Mouse (Mus musculus) MEL (cell line): ENCODE measurements around the gene Glo1. TPM values are rescaled to one million over a fixed set of nuclear protein-coding genes. Genes with fewer than 3 reads are reported as not detected.

Source experiments
- DNase-seq: peaks from one replicate; pipeline ENCODE4 v3.0.0; 2011; ENCODE audit warnings: low read depth, low spot score
- H3K27ac ChIP-seq: 2 replicates; pipeline ENCODE4 v1.5.1; 2012; ENCODE audit warnings: low read depth, mild to moderate bottlenecking, control low read depth, low read length, moderate library complexity; ENCODE audit not compliant: control insufficient read depth
- H3K27me3 ChIP-seq, 2 experiments: fragments of 150-350 bp in 1 of 2; sonication (generic) in 1 of 2; 2 replicates each; pipeline ENCODE4 v1.6.1; 2012; ENCODE audit warnings: low read length in 2 of 2, mild to moderate bottlenecking in 2 of 2, improper control_type of control experiment in 1 of 2, moderate library complexity in 1 of 2; ENCODE audit not compliant: insufficient read depth in 2 of 2, control insufficient read depth in 1 of 2
- H3K36me3 ChIP-seq, 2 experiments: 2 replicates each; pipeline ENCODE4 v1.6.1; 2012 to 2014; ENCODE audit warnings: low read length in 2 of 2, improper control_type of control experiment in 1 of 2, inconsistent platforms in 1 of 2, mild to moderate bottlenecking in 1 of 2; ENCODE audit not compliant: insufficient read depth in 2 of 2, control insufficient read depth in 1 of 2
- H3K4me1 ChIP-seq, 2 experiments: fragments of 150-350 bp in 1 of 2; sonication (generic) in 1 of 2; 2 replicates each; pipeline ENCODE4 v1.6.1; 2012; ENCODE audit warnings: low read length in 2 of 2, improper control_type of control experiment in 1 of 2, mild to moderate bottlenecking in 1 of 2; ENCODE audit not compliant: insufficient read depth in 2 of 2, control insufficient read depth in 1 of 2
- H3K4me3 ChIP-seq, 2 experiments: fragments of 150-350 bp in 1 of 2; sonication (generic) in 1 of 2; 2 replicates each; pipeline ENCODE4 v1.5.1; 2012; ENCODE audit warnings: low read depth in 2 of 2, low read length in 2 of 2, mild to moderate bottlenecking in 2 of 2, moderate library complexity in 2 of 2, control low read depth in 1 of 2, improper control_type of control experiment in 1 of 2; ENCODE audit not compliant: control insufficient read depth in 1 of 2, insufficient read depth in 1 of 2
- H3K79me2 ChIP-seq: 2 replicates; pipeline ENCODE4 v1.6.1; 2012; ENCODE audit warnings: mild to moderate bottlenecking, low read length, moderate library complexity; ENCODE audit not compliant: control insufficient read depth, poor library complexity, insufficient read depth
- H3K9ac ChIP-seq: 2 replicates; pipeline ENCODE4 v1.6.1; 2012; ENCODE audit warnings: low read depth, mild to moderate bottlenecking, control low read depth, low read length, moderate library complexity; ENCODE audit not compliant: control insufficient read depth, poor library complexity, severe bottlenecking
- H3K9me3 ChIP-seq: fragments of 150-350 bp; sonication (generic); replicated peaks from 2 replicates; pipeline ENCODE4 v1.6.1; 2012; ENCODE audit warnings: mild to moderate bottlenecking, low read length, improper control_type of control experiment, moderate library complexity; ENCODE audit not compliant: insufficient read depth
- BHLHE40 ChIP-seq: IDR thresholded peaks from 2 replicates; pipeline ENCODE4 v1.6.1; 2012; ENCODE audit warnings: low read depth, mild to moderate bottlenecking, inconsistent platforms, low read length, improper control_type of control experiment, borderline replicate concordance
- CHD2 ChIP-seq: IDR thresholded peaks from 2 replicates; pipeline ENCODE4 v1.6.1; 2011; ENCODE audit warnings: low read length, improper control_type of control experiment
- CTCF ChIP-seq, 3 experiments: IDR thresholded peaks in 2 of 3; conservative IDR thresholded peaks in 1 of 3; 2 replicates each; pipeline ENCODE4 v1.5.1; 2011 to 2012; ENCODE audit warnings: low read length in 3 of 3, low read depth in 2 of 3, mild to moderate bottlenecking in 2 of 3, improper control_type of control experiment in 1 of 3, inconsistent platforms in 1 of 3, mixed read lengths in 1 of 3, moderate library complexity in 1 of 3; ENCODE audit not compliant: control insufficient read depth in 1 of 3, insufficient read depth in 1 of 3, poor library complexity in 1 of 3, severe bottlenecking in 1 of 3
- ELF1 ChIP-seq: IDR thresholded peaks from 2 replicates; pipeline ENCODE4 v1.6.1; 2014; ENCODE audit warnings: low read depth, mild to moderate bottlenecking, inconsistent platforms, low read length, improper control_type of control experiment, moderate library complexity
- EP300 ChIP-seq, 2 experiments: IDR thresholded peaks; 2 replicates each; pipeline ENCODE4 v1.6.1; 2011; ENCODE audit warnings: improper control_type of control experiment in 2 of 2, low read length in 2 of 2, low read depth in 1 of 2, mild to moderate bottlenecking in 1 of 2
- ETS1 ChIP-seq: IDR thresholded peaks from 2 replicates; pipeline ENCODE4 v1.6.1; 2012; ENCODE audit warnings: low read depth, mild to moderate bottlenecking, inconsistent platforms, low read length, improper control_type of control experiment, moderate library complexity
- GATA1 ChIP-seq: IDR thresholded peaks from 2 replicates; pipeline ENCODE4 v1.6.1; 2011; ENCODE audit warnings: low read depth, low read length, improper control_type of control experiment
- HCFC1 ChIP-seq: IDR thresholded peaks from 2 replicates; pipeline ENCODE4 v1.6.1; 2012; ENCODE audit warnings: low read depth, mild to moderate bottlenecking, inconsistent platforms, low read length, improper control_type of control experiment, moderate library complexity
- KAT2A ChIP-seq: conservative IDR thresholded peaks from 2 replicates; pipeline ENCODE4 v1.6.1; 2012; ENCODE audit warnings: low read depth, low read length, improper control_type of control experiment, inconsistent platforms
- MAX ChIP-seq: IDR thresholded peaks from 2 replicates; pipeline ENCODE4 v1.6.1; 2011; ENCODE audit warnings: low read length, improper control_type of control experiment
- MAZ ChIP-seq: IDR thresholded peaks from 2 replicates; pipeline ENCODE4 v1.6.1; 2012; ENCODE audit warnings: low read depth, mild to moderate bottlenecking, inconsistent platforms, low read length, improper control_type of control experiment
- MEF2A ChIP-seq: IDR thresholded peaks from 2 replicates; pipeline ENCODE4 v1.6.1; 2014; ENCODE audit warnings: low read depth, mild to moderate bottlenecking, inconsistent platforms, low read length, improper control_type of control experiment; ENCODE audit not compliant: poor library complexity, insufficient replicate concordance, severe bottlenecking; ENCODE audit errors: extremely low read depth
- MYB ChIP-seq: IDR thresholded peaks from 2 replicates; pipeline ENCODE4 v1.6.1; 2011; ENCODE audit warnings: mild to moderate bottlenecking, low read depth, low read length, improper control_type of control experiment
- NELFE ChIP-seq: IDR thresholded peaks from 2 replicates; pipeline ENCODE4 v1.6.1; 2011; ENCODE audit warnings: low read depth, low read length, improper control_type of control experiment
- NRF1 ChIP-seq: IDR thresholded peaks from 2 replicates; pipeline ENCODE4 v1.6.1; 2014; ENCODE audit warnings: low read depth, mild to moderate bottlenecking, inconsistent platforms, low read length, improper control_type of control experiment, moderate library complexity; ENCODE audit not compliant: poor library complexity, insufficient read depth, severe bottlenecking
- POLR2AphosphoS2 ChIP-seq: IDR thresholded peaks from 2 replicates; pipeline ENCODE4 v1.6.1; 2011; ENCODE audit warnings: low read length, improper control_type of control experiment
- POLR2AphosphoS5 ChIP-seq: IDR thresholded peaks from 2 replicates; pipeline ENCODE4 v1.6.1; 2012; ENCODE audit warnings: low read depth, borderline replicate concordance, mild to moderate bottlenecking, inconsistent platforms, low read length, moderate library complexity, mixed read lengths
- RAD21 ChIP-seq: IDR thresholded peaks from 2 replicates; pipeline ENCODE4 v1.6.1; 2011; ENCODE audit warnings: mild to moderate bottlenecking, low read depth, low read length, improper control_type of control experiment
- SIN3A ChIP-seq: IDR thresholded peaks from 2 replicates; pipeline ENCODE4 v1.6.1; 2012; ENCODE audit warnings: low read length, improper control_type of control experiment, inconsistent platforms
- TAL1 ChIP-seq: IDR thresholded peaks from 2 replicates; pipeline ENCODE4 v1.6.1; 2012; ENCODE audit warnings: mild to moderate bottlenecking, inconsistent platforms, low read length, moderate library complexity, mixed read lengths
- TBP ChIP-seq: IDR thresholded peaks from 2 replicates; pipeline ENCODE4 v1.8.0; 2011; ENCODE audit warnings: low read depth, low read length, improper control_type of control experiment
- USF1 ChIP-seq: IDR thresholded peaks from 2 replicates; pipeline ENCODE4 v1.6.1; 2014; ENCODE audit warnings: low read depth, mild to moderate bottlenecking, inconsistent platforms, low read length, improper control_type of control experiment, moderate library complexity
- USF2 ChIP-seq, 2 experiments: IDR thresholded peaks; 2 replicates each; pipeline ENCODE4 v1.6.1; 2011 to 2012; ENCODE audit warnings: improper control_type of control experiment in 2 of 2, low read length in 2 of 2, borderline replicate concordance in 1 of 2, inconsistent platforms in 1 of 2, low read depth in 1 of 2, mild to moderate bottlenecking in 1 of 2; ENCODE audit not compliant: insufficient read depth in 1 of 2
- ZC3H11A ChIP-seq: IDR thresholded peaks from 2 replicates; pipeline ENCODE4 v1.6.1; 2012; ENCODE audit warnings: low read depth, mild to moderate bottlenecking, inconsistent platforms, low read length, improper control_type of control experiment
- ZNF384 ChIP-seq: IDR thresholded peaks from 2 replicates; pipeline ENCODE4 v1.6.1; 2012; ENCODE audit warnings: low read depth, mild to moderate bottlenecking, inconsistent platforms, low read length, improper control_type of control experiment
- polyA plus RNA-seq, 2 experiments: library from polyadenylated mRNA; stranded (reverse) in 1 of 2; unstranded in 1 of 2; fragments of >175 nt in 1 of 2; fragments of >200 nt in 1 of 2; gene quantifications; 2 replicates each; pipeline versions ENCODE4 v1.2.1 to v1.2.4; 2012; ENCODE audit warnings: low replicate concordance in 2 of 2, low read depth in 1 of 2; ENCODE audit not compliant: insufficient read length in 2 of 2, insufficient read depth in 1 of 2, missing spikeins in 1 of 2
- total RNA-seq: library from RNA; depleted of rRNA; stranded (reverse); fragments of 300-350 nt; gene quantifications from 2 replicates; pipeline ENCODE4 v1.2.3, GENCODE M21; 2012

Glo1 gene
- total and polyA plus RNA-seq, 3 experiments = 58.5 to 288 (median 260) TPM

GRCm38 (mm10) chr17:30575121-30575904, 51.4 kb downstream of the Glo1 start (continued):
- TF ChIP-seq TBP (peak; percentile 36; the same call in 1 of the 2 replicates), TAL1 (no peak), KAT2A (no peak), POLR2AphosphoS5 (no peak)

GRCm38 (mm10) chr17:30574783-30575075, 51.9 kb downstream of the Glo1 start:
- H3K79me2 ChIP-seq = peaks cover 38% of the 10 kb centered on the region
- peaks cover 6 to 15% of the 10 kb centered on the region in 2 experiments for H3K4me1 ChIP-seq
- H3K27me3 ChIP-seq = no peaks in the 10 kb centered on the region
- TF ChIP-seq ELF1 = no peak
- peak in 1 of 2 experiments; percentile 33; a peak in 1 of 4 replicates for TF ChIP-seq EP300 (IDR thresholded peaks at IDR 0.05; ENCODE audit: low read depth in 1 of 2, low read length in 2 of 2)
- no peak for TF ChIP-seq NRF1
- no peak for TF ChIP-seq POLR2AphosphoS2
- TF ChIP-seq CTCF (IDR thresholded peaks at IDR 0.05 in 2 of 3, conservative IDR thresholded peaks at IDR 0.05 in 1 of 3; ENCODE audit: control insufficient read depth in 1 of 3, insufficient read depth in 1 of 3, low read depth in 2 of 3, low read length in 3 of 3, poor library complexity in 1 of 3, severe bottlenecking in 1 of 3) = no peak
- TF ChIP-seq NELFE = no peak
- TF ChIP-seq MYB = no peak
- no peak for TF ChIP-seq CHD2
- TF ChIP-seq RAD21 = no peak
- 0 out of 2 replicates have a peak, but pooled peaks have one; percentile 20 for TF ChIP-seq MAZ
- no peak; the same call in 1 of the 2 replicates for TF ChIP-seq KAT2A
- TF ChIP-seq ZNF384 = no peak
- TF ChIP-seq, all 39 proteins: peak for 2
- Histone ChIP-seq H3K4me3 (peak overlapping the region; percentile 79 to 97), H3K27ac (peak overlapping the region; percentile 67), H3K36me3 (peaks cover 0 to 19% of the 10 kb centered on the region in 2 experiments; a peak in 2 of 4 replicates), H3K9ac (peak overlapping the region; percentile 80), H3K9me3 (no peaks in the 10 kb centered on the region)
- DNase-seq = peak; percentile 82

- Histone ChIP-seq H3K27me3 (no peaks in the 10 kb centered on the region), H3K9ac (peak overlapping the region; percentile 80), H3K4me3 (peak overlapping the region; percentile 79 to 97), H3K27ac (peak overlapping the region; percentile 67), H3K9me3 (no peaks in the 10 kb centered on the region), H3K4me1 (peaks cover 8 to 15% of the 10 kb centered on the region in 2 experiments), H3K79me2 (peaks cover 38% of the 10 kb centered on the region), H3K36me3 (peaks cover 0 to 23% of the 10 kb centered on the region in 2 experiments; a peak in 2 of 4 replicates)
- DNase-seq = no peak
- TF ChIP-seq NELFE (no peak), BHLHE40 (no peak), GATA1 (no peak), MAX (no peak), KAT2A (peak; percentile 43; the same call in 1 of the 2 replicates), USF1 (no peak), HCFC1 (0 out of 2 replicates have a peak, but pooled peaks have one; percentile 17), USF2 (IDR thresholded peaks at IDR 0.05; ENCODE audit: borderline replicate concordance in 1 of 2, insufficient read depth in 1 of 2, low read depth in 1 of 2, low read length in 2 of 2) (no peak), ETS1 (no peak), ZC3H11A (no peak), TBP (no peak), MYB (no peak), NRF1 (no peak), SIN3A (no peak), ZNF384 (no peak), MEF2A (no peak)
Measured at GRCm38 (mm10) chr17:30573990-30574782, 52.5 kb downstream of the Glo1 start.
